Mouse (Mus musculus) CD8-positive naive resting alpha-beta T cell, adult 57 days (primary cell): ENCODE measurements around the gene Rnf41. TPM values are rescaled to one million over a fixed set of nuclear protein-coding genes. Genes with fewer than 3 reads are reported as not detected.

Source experiments
- total RNA-seq: library from RNA; stranded (reverse); gene quantifications from one replicate; pipeline ENCODE4 v1.2.4, GENCODE M21; 2023

Gene Rnf41
- total RNA-seq: 28.7 TPM

GRCm38 (mm10) chr10:128411211-128412054, at the start of gene Rnf41, which contains the start of gene Nabp2:
Gene Rnf41, plus strand, starts transcription at chr10:128411657.
Gene Nabp2, minus strand, starts transcription at chr10:128411492.

GRCm38 (mm10) chr10:128368402-128369217, 42.8 kb upstream of the Rnf41 start, which contains the start of gene Coq10a:
Gene Coq10a, minus strand, starts transcription at chr10:128368997.

DNA sequence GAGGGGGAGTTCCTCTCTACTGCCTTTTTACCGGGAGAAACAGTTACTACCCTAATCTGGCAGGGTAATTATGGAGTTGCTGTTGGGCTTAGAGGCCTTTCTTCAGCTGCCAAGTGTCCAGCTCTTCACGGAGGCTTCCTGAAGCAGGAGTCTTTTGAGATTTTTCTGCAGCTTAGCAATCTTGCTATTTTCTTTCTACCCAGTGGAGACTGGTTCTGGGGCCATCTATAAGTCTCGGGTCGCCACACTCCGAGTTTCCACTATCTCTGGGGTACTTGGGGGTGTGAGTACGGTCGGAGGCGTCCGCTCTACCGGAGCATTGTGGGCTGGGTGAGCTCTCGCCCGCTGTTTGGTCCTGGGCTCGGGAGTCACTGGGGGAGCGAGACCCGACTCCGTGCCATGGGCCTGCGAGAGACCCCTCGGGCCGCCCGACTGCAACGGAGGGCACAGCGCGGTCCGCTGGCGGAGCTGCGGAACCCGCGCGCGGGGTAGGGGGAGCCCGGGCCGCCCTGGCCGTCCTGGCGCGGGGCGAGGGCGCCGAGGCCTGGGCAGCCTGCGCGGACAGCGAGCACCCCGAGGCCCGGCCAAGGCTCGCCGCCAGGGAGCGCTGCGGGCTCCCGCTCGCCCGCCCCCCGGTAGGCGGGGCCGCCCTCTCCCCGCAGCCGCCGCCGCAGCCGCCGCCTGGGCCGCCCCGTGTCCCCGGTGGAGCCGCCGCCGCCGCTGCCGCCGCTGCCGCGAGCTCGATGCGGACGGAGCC, 34.8 kb upstream of the Rnf41 start, which contains the start of gene Ankrd52:
Gene Ankrd52 (plus strand): TSS at position 661 of the 757 bp plus-strand sequence.

DNA sequence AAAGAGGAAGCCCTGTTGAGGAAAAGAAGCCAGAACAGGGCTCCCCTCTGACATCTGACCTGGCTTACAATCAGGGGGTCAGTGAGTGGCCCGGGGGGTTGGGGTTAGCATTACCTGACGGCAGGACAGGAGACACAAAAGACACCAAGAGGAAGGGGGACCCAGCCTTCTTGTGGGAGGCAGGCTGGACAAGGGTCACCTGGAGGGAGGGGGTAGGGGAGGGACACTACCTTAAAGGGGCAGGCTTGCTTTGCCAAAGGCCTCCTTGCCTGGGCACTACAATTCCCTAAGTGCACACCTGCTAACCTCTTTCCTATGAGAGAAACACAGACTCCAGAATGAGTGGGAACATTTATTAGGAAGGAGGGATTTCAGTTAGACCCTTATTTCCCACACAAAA, 10.4 kb upstream of the Rnf41 start, which contains the start of gene Slc39a5:
Gene Slc39a5 (minus strand): TSS at position 174 of the 400 bp plus-strand sequence.

DNA sequence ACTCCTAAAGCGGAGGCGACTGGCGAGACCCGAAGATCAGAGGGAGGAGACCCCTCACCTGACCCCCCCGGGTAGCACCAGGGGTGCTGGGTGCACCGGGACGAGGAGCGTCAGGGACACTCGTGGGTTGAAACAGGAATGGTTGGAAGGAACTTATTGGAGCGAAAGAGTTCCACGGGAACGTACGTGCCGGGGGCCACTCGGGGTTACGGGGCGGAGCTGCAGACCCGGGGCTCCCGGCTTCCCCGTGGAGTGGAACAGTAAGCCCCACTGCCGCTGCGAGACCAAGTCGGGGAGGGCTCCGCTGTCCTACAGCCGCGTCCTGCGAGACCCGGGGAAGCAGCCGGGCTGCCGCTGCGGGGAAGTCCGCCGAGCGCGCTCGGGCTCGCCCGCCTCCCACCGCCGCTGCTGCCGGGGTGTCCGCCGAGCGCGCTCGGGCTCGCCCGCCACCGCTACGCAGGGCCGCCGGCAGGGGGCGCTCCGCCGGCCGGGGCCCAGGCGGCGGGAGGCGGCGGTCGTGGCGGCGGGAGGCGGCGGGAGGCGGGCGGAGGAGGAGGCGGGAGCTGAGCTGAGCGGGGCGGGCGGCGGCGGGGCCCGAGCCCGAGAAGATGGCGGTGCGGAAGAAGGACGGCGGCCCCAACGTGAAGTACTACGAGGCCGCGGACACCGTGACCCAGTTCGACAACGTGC, 47.4 kb downstream of the Rnf41 start, which contains the start of gene Smarcc2:
Gene Smarcc2 (plus strand): TSS at position 530 of the 690 bp plus-strand sequence.

Other genes starting within 250 kb of the Rnf41 start
- 37.2 TPM for gene Rbms2, start 231.4 kb upstream of the Rnf41 start, total RNA-seq
- gene Gls2, start 217.2 kb upstream of the Rnf41 start, total RNA-seq: 0.86 TPM
- 14.0 TPM for gene Spryd4, start 199.8 kb upstream of the Rnf41 start, total RNA-seq
- not detected for gene Mip, start 185.8 kb upstream of the Rnf41 start, total RNA-seq
- 37.2 TPM for gene Timeless, start 179.6 kb upstream of the Rnf41 start, total RNA-seq
- not detected for gene Apon, start 157.6 kb upstream of the Rnf41 start, total RNA-seq
- gene Apof, start 143.0 kb upstream of the Rnf41 start, total RNA-seq: not detected
- gene Stat2, start 141.1 kb upstream of the Rnf41 start, total RNA-seq: 59.1 TPM
- not detected for gene Il23a, start 112.9 kb upstream of the Rnf41 start, total RNA-seq
- gene Pan2, start 108.3 kb upstream of the Rnf41 start, total RNA-seq: 45.0 TPM
- 19.0 TPM for gene Cnpy2, start 89.2 kb upstream of the Rnf41 start, total RNA-seq
- gene Cs, start 73.9 kb upstream of the Rnf41 start, total RNA-seq: 82.2 TPM
- 22.3 TPM for gene Coq10a, start 42.7 kb upstream of the Rnf41 start, total RNA-seq
- gene Ankrd52, start 34.5 kb upstream of the Rnf41 start, total RNA-seq: 50.4 TPM
- not detected for gene Slc39a5, start 10.4 kb upstream of the Rnf41 start, total RNA-seq
- 41.9 TPM for gene Nabp2, start 165 bp upstream of the Rnf41 start, total RNA-seq
- gene Smarcc2, start 47.6 kb downstream of the Rnf41 start, total RNA-seq: 114 TPM
- gene Myl6, start 82.5 kb downstream of the Rnf41 start, total RNA-seq: 626 TPM
- gene Myl6b, start 87.0 kb downstream of the Rnf41 start, total RNA-seq: not detected
- gene Esyt1, start 114.2 kb downstream of the Rnf41 start, total RNA-seq: 290 TPM
- 33.3 TPM for gene Zc3h10, start 136.1 kb downstream of the Rnf41 start, total RNA-seq
- 4,677 TPM for gene Rpl41, start 137.6 kb downstream of the Rnf41 start, total RNA-seq
- 73.7 TPM for gene Pa2g4, start 154.3 kb downstream of the Rnf41 start, total RNA-seq
- gene Erbb3, start 178.0 kb downstream of the Rnf41 start, total RNA-seq: 0.80 TPM
- 1,628 TPM for gene Rps26, start 215.1 kb downstream of the Rnf41 start, total RNA-seq
- 2.2 TPM for gene Ikzf4, start 234.3 kb downstream of the Rnf41 start, total RNA-seq